22 mouse cellular contexts compared by ENCODE assay signal in genomic region chr4:23590883-23591282, GRCm38 (mm10).
DNase-seq lines count a peak whose midpoint lies in the region; ATAC-seq and TF ChIP-seq lines count a peak whose summit lies in the region.
"Had no signal": no experiment of that assay in that cellular context is flagged by ENCODE, and none has a peak within 500 bp of the region (broad histone marks: within the 10 kb centered on the region; RNA-seq: fewer than 3 reads in every experiment).

No protein-coding gene starts in this region.

- ATAC-seq in hindbrain, embryonic 12.5 days (ENCODE audit: low FRiP score), result no peak
- ATAC-seq in kidney, postnatal 0 days (replicated peaks; ENCODE audit: low FRiP score, low read depth), result no peak
- ATAC-seq: forebrain, embryonic 16.5 days had no signal

- 30% methylated on average over 3 of the region's 3 CpGs for WGBS in hindbrain, embryonic 10.5 days
- WGBS in hindbrain, embryonic 12.5 days, result 24% methylated on average over 3 of the region's 3 CpGs
- WGBS in kidney, postnatal 0 days, result 28% methylated on average over 3 of the region's 3 CpGs

- no peak overlapping the region for H3K9ac ChIP-seq in hindbrain, embryonic 12.5 days
- no peak overlapping the region for H3K9ac ChIP-seq in kidney, postnatal 0 days (ENCODE audit: low read depth, low read length)
- H3K9ac ChIP-seq: heart, embryonic 12.5 days; liver, embryonic 13.5 days had no signal

- no peak overlapping the region for H3K4me3 ChIP-seq in hindbrain, embryonic 10.5 days
- H3K4me3 ChIP-seq in hindbrain, embryonic 12.5 days, result no peak overlapping the region
- H3K4me3 ChIP-seq in kidney, postnatal 0 days (replicated peaks; ENCODE audit: low read depth, low read length), result no peak overlapping the region
- H3K4me3 ChIP-seq: forebrain, embryonic 10.5 days; heart, embryonic 12.5 days; liver, embryonic 13.5 days had no signal

- H3K27ac ChIP-seq in hindbrain, embryonic 10.5 days, result peak overlapping the region; percentile 71
- H3K27ac ChIP-seq in hindbrain, embryonic 12.5 days, result no peak overlapping the region
- H3K27ac ChIP-seq in kidney, postnatal 0 days, result no peak overlapping the region
- H3K27ac ChIP-seq: forebrain, embryonic 10.5 days; liver, embryonic 13.5 days; stomach, postnatal 0 days had no signal

- no peaks in the 10 kb centered on the region for H3K27me3 ChIP-seq in hindbrain, embryonic 10.5 days (ENCODE audit: insufficient read depth, poor library complexity, severe bottlenecking)
- H3K27me3 ChIP-seq in hindbrain, embryonic 12.5 days, result no peaks in the 10 kb centered on the region
- no peaks in the 10 kb centered on the region for H3K27me3 ChIP-seq in kidney, postnatal 0 days (ENCODE audit: insufficient read depth, low read length)
- H3K27me3 ChIP-seq: heart, embryonic 12.5 days; liver, embryonic 13.5 days had no signal

- no peak overlapping the region for H3K4me2 ChIP-seq in hindbrain, embryonic 12.5 days (replicated peaks)
- H3K4me2 ChIP-seq in kidney, postnatal 0 days (ENCODE audit: low read length), result no peak overlapping the region
- H3K4me2 ChIP-seq: heart, embryonic 12.5 days; liver, embryonic 13.5 days had no signal

- no peak for DNase-seq in hindbrain, embryonic 10.5 days (ENCODE audit: low spot score)
- peak; percentile 9 for DNase-seq in kidney, postnatal 0 days (ENCODE audit: low spot score)
- no peak for DNase-seq in kidney, adult 18-20 months
- DNase-seq in Muller cell, postnatal 12 days (ENCODE audit: inconsistent ontology term), result peak; percentile 12
- DNase-seq in mesoderm, embryonic 11.5 days (ENCODE audit: low read depth, low spot score), result peak; percentile 52
- DNase-seq in cerebellum, adult 9-11 months, result no peak
- DNase-seq in gastrocnemius, postnatal 4 days (ENCODE audit: low spot score in 2 of 2), result no peak
- DNase-seq: adrenal gland, postnatal 14 days; cerebellum, adult 2 months; cerebellum, postnatal 36 days; gastrocnemius, postnatal 10 days; heart, postnatal 10 days; kidney, adult 8-10 months; layer of hippocampus, adult 9-11 months; liver, embryonic 13.5 days; lung, adult 2 months; thymus, adult 2 months had no signal

- no peaks in the 10 kb centered on the region for H3K36me3 ChIP-seq in hindbrain, embryonic 10.5 days
- no peaks in the 10 kb centered on the region for H3K36me3 ChIP-seq in hindbrain, embryonic 12.5 days
- H3K36me3 ChIP-seq in kidney, postnatal 0 days (ENCODE audit: insufficient read depth, low read length), result no peaks in the 10 kb centered on the region
- H3K36me3 ChIP-seq: forebrain, embryonic 10.5 days; heart, embryonic 12.5 days; liver, embryonic 13.5 days had no signal

- TF ChIP-seq CTCF in kidney, postnatal 0 days (IDR thresholded peaks at IDR 0.05; ENCODE audit: low read depth), result no peak

- peaks cover 9% of the 10 kb centered on the region for H3K4me1 ChIP-seq in hindbrain, embryonic 10.5 days (replicated peaks)
- peaks cover 3% of the 10 kb centered on the region; the same call in 1 of the 2 replicates for H3K4me1 ChIP-seq in hindbrain, embryonic 12.5 days
- no peaks in the 10 kb centered on the region for H3K4me1 ChIP-seq in kidney, postnatal 0 days (replicated peaks; ENCODE audit: insufficient read depth, low read length)
- H3K4me1 ChIP-seq: liver, embryonic 13.5 days had no signal

- H3K9me3 ChIP-seq in hindbrain, embryonic 10.5 days, result no peaks in the 10 kb centered on the region
- H3K9me3 ChIP-seq in hindbrain, embryonic 12.5 days (replicated peaks), result no peaks in the 10 kb centered on the region
- no peaks in the 10 kb centered on the region for H3K9me3 ChIP-seq in kidney, postnatal 0 days (replicated peaks; ENCODE audit: low read length)
- H3K9me3 ChIP-seq: forebrain, embryonic 10.5 days; heart, embryonic 12.5 days; liver, embryonic 13.5 days had no signal

Comparison
In these comparisons a context has a peak if more than half of its experiments do, and no peak if none do; other contexts are left out.
1. DNase-seq: peak in kidney, postnatal 0 days (single experiment), Muller cell, postnatal 12 days (single experiment) and mesoderm, embryonic 11.5 days (single experiment); none in hindbrain, embryonic 10.5 days (single experiment), kidney, adult 18-20 months (single experiment), cerebellum, adult 9-11 months (single experiment) and gastrocnemius, postnatal 4 days (0 of 2).